Mouse (Mus musculus) myocyte (in vitro differentiated cells): ENCODE results near the gene Hps3. TPM values are rescaled to one million over a fixed set of nuclear protein-coding genes. Genes with fewer than 3 reads are reported as not detected.
A peak's percentile ranks its signal among the peaks of the same experiment; 100 is the strongest.

ENCODE experiments used
- H3K27me3 ChIP-seq: one replicate; pipeline ENCODE4 v1.6.1; 2011; ENCODE audit not compliant: control insufficient read depth, insufficient read depth, insufficient read length
- H3K36me3 ChIP-seq: one replicate; pipeline ENCODE4 v1.6.1; 2011; ENCODE audit not compliant: control insufficient read depth, insufficient read depth
- H3K4me2 ChIP-seq: one replicate; pipeline ENCODE4 v1.6.1; 2011; ENCODE audit warnings: low read depth, control low read depth
- H3K4me3 ChIP-seq: one replicate; pipeline ENCODE4 v1.5.1; 2011; ENCODE audit warnings: mild to moderate bottlenecking, control low read depth, moderate library complexity
- H3K79me2 ChIP-seq: one replicate; pipeline ENCODE4 v1.6.1; 2011; ENCODE audit not compliant: control insufficient read depth, insufficient read depth
- H3ac ChIP-seq: one replicate; pipeline ENCODE4 v1.6.1; 2011; ENCODE audit not compliant: control insufficient read depth, insufficient read length
- CEBPB ChIP-seq: IDR thresholded peaks from 2 replicates; pipeline ENCODE4 v1.6.1; 2011; ENCODE audit warnings: mild to moderate bottlenecking, moderate library complexity; ENCODE audit not compliant: poor library complexity, insufficient read depth, severe bottlenecking
- E2F4 ChIP-seq: IDR thresholded peaks from one replicate; pipeline ENCODE4 v1.6.1; 2011; ENCODE audit warnings: mild to moderate bottlenecking, control low read depth, moderate library complexity; ENCODE audit not compliant: insufficient read depth
- MAX ChIP-seq: IDR thresholded peaks from one replicate; pipeline ENCODE4 v1.6.1; 2011; ENCODE audit warnings: low read depth, mild to moderate bottlenecking, control low read depth
- MYOD1 ChIP-seq, 3 experiments: IDR thresholded peaks; one replicate each; pipeline ENCODE4 v1.6.1; 2011; ENCODE audit warnings: control low read depth in 2 of 3, low read depth in 2 of 3, mild to moderate bottlenecking in 2 of 3, moderate library complexity in 1 of 3; ENCODE audit not compliant: insufficient read length in 2 of 3, control insufficient read depth in 1 of 3
- MYOG ChIP-seq, 3 experiments: IDR thresholded peaks; one replicate each; pipeline ENCODE4 v1.6.1; 2011; ENCODE audit warnings: control low read depth in 2 of 3, low read depth in 2 of 3, mild to moderate bottlenecking in 2 of 3; ENCODE audit not compliant: insufficient read length in 2 of 3, control insufficient read depth in 1 of 3, insufficient read depth in 1 of 3
- POLR2A ChIP-seq: IDR thresholded peaks from one replicate; pipeline ENCODE4 v1.6.1; 2011; ENCODE audit warnings: low read depth, mild to moderate bottlenecking, control low read depth, moderate library complexity; ENCODE audit not compliant: insufficient read length
- POLR2AphosphoS2 ChIP-seq: IDR thresholded peaks from one replicate; pipeline ENCODE4 v1.6.1; 2011; ENCODE audit warnings: low read depth, control low read depth; ENCODE audit not compliant: insufficient read length
- REST ChIP-seq: IDR thresholded peaks from one replicate; pipeline ENCODE4 v1.6.1; 2011; ENCODE audit warnings: mild to moderate bottlenecking, control low read depth, moderate library complexity; ENCODE audit not compliant: insufficient read depth, insufficient read length
- SRF ChIP-seq: IDR thresholded peaks from one replicate; pipeline ENCODE4 v1.6.1; 2011; ENCODE audit warnings: low read depth; ENCODE audit not compliant: control insufficient read depth, insufficient read length
- TCF12 ChIP-seq: IDR thresholded peaks from one replicate; pipeline ENCODE4 v1.6.1; 2011; ENCODE audit warnings: mild to moderate bottlenecking, control low read depth; ENCODE audit not compliant: poor library complexity, insufficient read depth, severe bottlenecking
- TCF3 ChIP-seq: IDR thresholded peaks from one replicate; pipeline ENCODE4 v1.6.1; 2011; ENCODE audit warnings: low read depth, control low read depth; ENCODE audit not compliant: insufficient read length
- USF1 ChIP-seq: IDR thresholded peaks from one replicate; pipeline ENCODE4 v1.6.1; 2011; ENCODE audit warnings: low read depth, mild to moderate bottlenecking, control low read depth, moderate library complexity
- polyA plus RNA-seq: library from polyadenylated mRNA; unstranded; fragments of >200 nt; fragmentation: generic; extraction: Trizol; gene quantifications from one replicate; pipeline ENCODE4 v1.2.1, GENCODE M21; 2012; ENCODE audit warnings: missing spikeins

Gene Hps3
- polyA plus RNA-seq, 1 experiment = 3.4 TPM

GRCm38 (mm10) chr3:19982846-19983245, 52.3 kb downstream of the Hps3 start:
- TF ChIP-seq CEBPB = no peak
- no peak for TF ChIP-seq POLR2AphosphoS2
- H3K4me3 ChIP-seq = no peak overlapping the region

GRCm38 (mm10) chr3:19981156-19981555, 54.0 kb downstream of the Hps3 start:
- Histone ChIP-seq H3ac (no peak overlapping the region), H3K4me2 (no peak overlapping the region), H3K4me3 (no peak overlapping the region), H3K79me2 (no peaks in the 10 kb centered on the region), H3K27me3 (no peaks in the 10 kb centered on the region), H3K36me3 (peaks cover 4% of the 10 kb centered on the region)
- TF ChIP-seq E2F4 = no peak
- no peak for TF ChIP-seq TCF12
- TF ChIP-seq TCF3 = no peak
- no peak for TF ChIP-seq MYOG (IDR thresholded peaks at IDR 0.05; ENCODE audit: control insufficient read depth in 1 of 3, insufficient read depth in 1 of 3, insufficient read length in 2 of 3, low read depth in 2 of 3)
- no peak for TF ChIP-seq USF1

More at GRCm38 (mm10) chr3:19982846-19983245, 52.3 kb downstream of the Hps3 start:
- H3K79me2 ChIP-seq = no peaks in the 10 kb centered on the region
- no peak overlapping the region for H3K4me2 ChIP-seq
- no peaks in the 10 kb centered on the region for H3K27me3 ChIP-seq
- no peaks in the 10 kb centered on the region for H3K36me3 ChIP-seq
- no peak overlapping the region for H3ac ChIP-seq

- Histone ChIP-seq H3K79me2 (no peaks in the 10 kb centered on the region), H3K4me3 (no peak overlapping the region), H3ac (no peak overlapping the region), H3K36me3 (peaks cover 4% of the 10 kb centered on the region), H3K4me2 (no peak overlapping the region), H3K27me3 (no peaks in the 10 kb centered on the region)
- TF ChIP-seq TCF3 = no peak
- no peak for TF ChIP-seq POLR2A
- TF ChIP-seq POLR2AphosphoS2 = no peak
- no peak for TF ChIP-seq MAX
- no peak for TF ChIP-seq E2F4
Measured at GRCm38 (mm10) chr3:19978474-19978873, 56.6 kb downstream of the Hps3 start.

GRCm38 (mm10) chr3:19966072-19966471, 69.0 kb downstream of the Hps3 start:
- Histone ChIP-seq H3K36me3 (no peaks in the 10 kb centered on the region), H3K4me3 (no peak overlapping the region), H3K27me3 (no peaks in the 10 kb centered on the region), H3ac (no peak overlapping the region), H3K4me2 (no peak overlapping the region), H3K79me2 (no peaks in the 10 kb centered on the region)
- no peak for TF ChIP-seq REST
- no peak for TF ChIP-seq CEBPB
- no peak for TF ChIP-seq MYOG (IDR thresholded peaks at IDR 0.05; ENCODE audit: control insufficient read depth in 1 of 3, insufficient read depth in 1 of 3, insufficient read length in 2 of 3, low read depth in 2 of 3)

GRCm38 (mm10) chr3:19965239-19965638, 69.9 kb downstream of the Hps3 start:
- Histone ChIP-seq H3K79me2 (no peaks in the 10 kb centered on the region), H3K36me3 (no peaks in the 10 kb centered on the region), H3ac (no peak overlapping the region), H3K27me3 (no peaks in the 10 kb centered on the region), H3K4me3 (no peak overlapping the region), H3K4me2 (no peak overlapping the region)
- no peak for TF ChIP-seq TCF3
- no peak for TF ChIP-seq POLR2AphosphoS2
- TF ChIP-seq SRF = no peak
- no peak for TF ChIP-seq E2F4
- TF ChIP-seq USF1 = no peak
- no peak for TF ChIP-seq MYOD1 (IDR thresholded peaks at IDR 0.05; ENCODE audit: control insufficient read depth in 1 of 3, insufficient read length in 2 of 3, low read depth in 2 of 3)

GRCm38 (mm10) chr3:19964625-19965188, 70.4 kb downstream of the Hps3 start:
- H3K79me2 ChIP-seq = no peaks in the 10 kb centered on the region
- no peak for TF ChIP-seq TCF3
- TF ChIP-seq MYOD1 (IDR thresholded peaks at IDR 0.05; ENCODE audit: control insufficient read depth in 1 of 3, insufficient read length in 2 of 3, low read depth in 2 of 3) = peak in 1 of 3 experiments; percentile 7
- TF ChIP-seq E2F4 = no peak
- TF ChIP-seq REST = no peak
- H3K4me2 ChIP-seq = no peak overlapping the region

More at GRCm38 (mm10) chr3:19964625-19965188, 70.4 kb downstream of the Hps3 start:
- no peak overlapping the region for H3ac ChIP-seq
- H3K27me3 ChIP-seq = no peaks in the 10 kb centered on the region
- H3K4me3 ChIP-seq = no peak overlapping the region
- no peaks in the 10 kb centered on the region for H3K36me3 ChIP-seq
